Mouse (Mus musculus): ENCODE results near the gene Gm20388. TPM values are rescaled to one million over a fixed set of nuclear protein-coding genes. Genes with fewer than 3 reads are reported as not detected.

Gene Gm20388
- polyA plus RNA-seq, 1 experiment from 2014 or later = not detected

DNA sequence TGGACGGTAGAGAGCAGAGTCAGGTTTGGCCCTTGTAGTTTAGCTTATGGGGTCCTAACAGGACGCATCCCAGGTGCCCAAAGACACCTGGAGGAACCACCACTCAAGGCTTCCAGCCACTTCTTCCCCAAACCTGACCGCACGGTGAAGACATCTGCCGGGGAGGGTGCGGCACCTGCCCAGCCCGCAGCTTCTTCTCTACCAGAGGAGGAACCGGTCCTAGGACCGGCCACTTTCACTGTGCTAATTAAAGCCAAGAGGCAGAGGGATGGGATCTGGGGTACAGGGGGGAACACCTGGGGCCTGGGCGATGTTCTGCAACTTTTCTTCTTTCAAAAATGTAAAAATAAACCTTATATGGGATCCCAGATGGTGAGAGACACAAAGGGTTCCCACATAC lies 866.5 kb downstream of the Gm20388 start:
- H3K27ac ChIP-seq = no peak overlapping the region
- H3K4me3 ChIP-seq (replicated peaks; ENCODE audit: low read length) = no peak overlapping the region
- DNase-seq (ENCODE audit: low spot score) = no peak
- no peaks in the 10 kb centered on the region for H3K36me3 ChIP-seq (replicated peaks; ENCODE audit: control insufficient read depth, insufficient read depth)
- 94% methylated on average over 10 of the region's 10 CpGs for WGBS
- no peak overlapping the region for H3K4me2 ChIP-seq (replicated peaks)
- no peaks in the 10 kb centered on the region for H3K4me1 ChIP-seq (replicated peaks; ENCODE audit: control insufficient read depth, insufficient read depth, low read length)
- ATAC-seq (ENCODE audit: low FRiP score) = no peak
- no peaks in the 10 kb centered on the region for H3K9me3 ChIP-seq (ENCODE audit: control insufficient read depth, low read length)
- no peak overlapping the region for H3K9ac ChIP-seq
- peaks cover 11% of the 10 kb centered on the region; the same call in 1 of the 2 replicates for H3K27me3 ChIP-seq (ENCODE audit: control insufficient read depth, insufficient read depth, low read length)

DNA sequence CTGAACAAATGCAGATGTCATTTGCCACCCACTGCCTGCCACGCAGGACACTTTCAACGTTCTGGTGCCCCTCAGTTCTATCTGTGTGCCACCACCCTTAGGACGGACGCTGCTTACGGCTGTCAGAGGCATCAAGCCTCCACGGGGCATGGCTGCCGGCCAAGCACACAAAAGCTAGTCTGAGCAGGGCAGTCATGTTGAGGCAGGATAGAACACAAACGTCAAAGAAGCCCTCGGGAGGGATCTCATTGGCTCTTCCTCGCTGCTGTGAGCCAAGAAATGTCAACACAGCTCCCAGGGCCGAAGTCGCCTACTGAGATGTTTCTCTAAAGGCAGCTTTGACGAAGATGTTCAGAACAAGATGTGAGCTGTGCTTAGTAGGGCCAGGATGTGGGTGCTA lies 867.1 kb downstream of the Gm20388 start:
- no peak overlapping the region for H3K4me2 ChIP-seq (replicated peaks)
- no peaks in the 10 kb centered on the region for H3K9me3 ChIP-seq (ENCODE audit: control insufficient read depth, low read length)
- peaks cover 11% of the 10 kb centered on the region; the same call in 1 of the 2 replicates for H3K27me3 ChIP-seq (ENCODE audit: control insufficient read depth, insufficient read depth, low read length)
- DNase-seq (ENCODE audit: low spot score) (peak; percentile 29), ATAC-seq (ENCODE audit: low FRiP score) (no peak; the same call in 1 of the 2 replicates)
- no peaks in the 10 kb centered on the region for H3K4me1 ChIP-seq (replicated peaks; ENCODE audit: control insufficient read depth, insufficient read depth, low read length)
- H3K9ac ChIP-seq = no peak overlapping the region
- H3K27ac ChIP-seq = no peak overlapping the region
- H3K4me3 ChIP-seq (replicated peaks; ENCODE audit: low read length) = no peak overlapping the region
- H3K36me3 ChIP-seq (replicated peaks; ENCODE audit: control insufficient read depth, insufficient read depth) = no peaks in the 10 kb centered on the region
- WGBS = 33% methylated on average over 13 of the region's 13 CpGs

DNA sequence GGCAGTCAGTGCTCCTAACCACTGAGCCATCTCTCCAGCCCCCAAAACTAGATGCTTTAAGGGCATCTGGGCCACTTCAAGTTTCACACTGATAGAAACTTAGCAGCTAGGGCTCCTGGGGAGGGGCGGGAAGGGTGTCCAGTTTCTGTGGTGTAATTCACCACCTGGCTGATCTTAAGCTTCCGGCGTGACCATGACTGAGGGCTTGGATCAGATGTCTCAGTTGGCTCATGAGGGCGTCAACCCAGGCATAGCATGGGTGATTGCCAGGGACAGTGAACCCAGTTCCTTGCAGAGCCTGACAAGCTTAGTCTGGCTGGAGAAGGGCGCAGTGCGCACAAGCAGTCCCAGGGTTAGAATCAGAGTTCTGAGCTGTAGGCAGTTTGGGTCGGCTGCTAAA lies 868.5 kb downstream of the Gm20388 start:
- Histone ChIP-seq H3K9me3 (ENCODE audit: control insufficient read depth, low read length) (no peaks in the 10 kb centered on the region), H3K36me3 (replicated peaks; ENCODE audit: control insufficient read depth, insufficient read depth) (no peaks in the 10 kb centered on the region), H3K4me1 (replicated peaks; ENCODE audit: control insufficient read depth, insufficient read depth, low read length) (no peaks in the 10 kb centered on the region), H3K27ac (no peak overlapping the region), H3K9ac (no peak overlapping the region), H3K4me2 (replicated peaks) (no peak overlapping the region), H3K4me3 (replicated peaks; ENCODE audit: low read length) (no peak overlapping the region), H3K27me3 (ENCODE audit: control insufficient read depth, insufficient read depth, low read length) (peaks cover 10% of the 10 kb centered on the region; the same call in 1 of the 2 replicates)
- DNase-seq (ENCODE audit: low spot score) (no peak), ATAC-seq (ENCODE audit: low FRiP score) (no peak)
- 97% methylated on average over 7 of the region's 7 CpGs for WGBS

DNA sequence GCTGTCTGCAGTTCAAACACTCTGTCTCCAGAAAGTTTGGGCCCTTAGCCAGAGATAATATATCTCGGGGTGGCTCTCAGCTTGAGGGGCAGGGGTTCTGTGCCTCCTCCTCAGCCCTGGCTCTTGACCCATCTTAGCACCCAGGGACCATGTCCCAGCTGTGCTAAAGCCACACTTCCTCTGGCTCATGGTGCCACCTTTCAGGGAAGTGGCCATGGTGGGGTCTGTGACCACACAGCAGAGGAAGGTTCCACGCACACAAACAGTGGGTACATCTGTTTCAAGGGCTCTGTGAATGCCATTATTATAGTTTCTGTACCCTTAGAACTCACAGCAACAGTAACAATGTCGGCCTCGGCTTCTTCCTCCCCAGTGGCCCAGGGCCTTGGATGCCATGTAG lies 873.1 kb downstream of the Gm20388 start:
- H3K9me3 ChIP-seq (ENCODE audit: control insufficient read depth, low read length) = no peaks in the 10 kb centered on the region
- no peak for DNase-seq (ENCODE audit: low spot score)
- H3K4me1 ChIP-seq (replicated peaks; ENCODE audit: control insufficient read depth, insufficient read depth, low read length) = no peaks in the 10 kb centered on the region
- H3K27me3 ChIP-seq (ENCODE audit: control insufficient read depth, insufficient read depth, low read length) = no peaks in the 10 kb centered on the region
- H3K27ac ChIP-seq = no peak overlapping the region
- H3K9ac ChIP-seq = no peak overlapping the region
- H3K4me2 ChIP-seq (replicated peaks) = no peak overlapping the region
- WGBS = 86% methylated on average over 4 of the region's 4 CpGs
- no peaks in the 10 kb centered on the region for H3K36me3 ChIP-seq (replicated peaks; ENCODE audit: control insufficient read depth, insufficient read depth)
- H3K4me3 ChIP-seq (replicated peaks; ENCODE audit: low read length) = no peak overlapping the region
- ATAC-seq (ENCODE audit: low FRiP score) = no peak

DNA sequence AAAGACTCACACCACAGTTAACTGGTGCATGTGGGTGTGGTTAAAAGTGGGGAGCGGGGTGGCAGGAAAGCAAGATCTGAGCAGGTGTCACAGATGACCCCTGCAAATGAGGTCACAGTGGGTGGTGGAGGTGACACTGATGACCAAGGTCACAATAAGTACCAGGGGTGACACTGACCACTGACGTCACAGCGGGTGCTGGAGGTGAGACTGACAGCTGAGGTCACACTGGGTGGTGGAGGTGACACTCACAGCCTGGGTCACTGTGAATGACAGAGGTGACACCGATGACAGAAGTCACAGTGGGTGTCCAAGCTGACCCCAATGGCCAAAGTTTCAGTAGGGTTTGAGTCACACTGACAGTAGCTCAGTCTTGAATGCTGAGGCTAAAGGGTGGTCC lies 876.1 kb downstream of the Gm20388 start:
- DNase-seq (ENCODE audit: low spot score) (no peak), ATAC-seq (ENCODE audit: low FRiP score) (no peak)
- Histone ChIP-seq H3K27me3 (ENCODE audit: control insufficient read depth, insufficient read depth, low read length) (no peaks in the 10 kb centered on the region), H3K9ac (no peak overlapping the region), H3K27ac (no peak overlapping the region), H3K36me3 (replicated peaks; ENCODE audit: control insufficient read depth, insufficient read depth) (no peaks in the 10 kb centered on the region), H3K9me3 (ENCODE audit: control insufficient read depth, low read length) (no peaks in the 10 kb centered on the region), H3K4me3 (replicated peaks; ENCODE audit: low read length) (no peak overlapping the region), H3K4me2 (replicated peaks) (no peak overlapping the region), H3K4me1 (replicated peaks; ENCODE audit: control insufficient read depth, insufficient read depth, low read length) (no peaks in the 10 kb centered on the region)
- 80% methylated on average over 4 of the region's 4 CpGs for WGBS

DNA sequence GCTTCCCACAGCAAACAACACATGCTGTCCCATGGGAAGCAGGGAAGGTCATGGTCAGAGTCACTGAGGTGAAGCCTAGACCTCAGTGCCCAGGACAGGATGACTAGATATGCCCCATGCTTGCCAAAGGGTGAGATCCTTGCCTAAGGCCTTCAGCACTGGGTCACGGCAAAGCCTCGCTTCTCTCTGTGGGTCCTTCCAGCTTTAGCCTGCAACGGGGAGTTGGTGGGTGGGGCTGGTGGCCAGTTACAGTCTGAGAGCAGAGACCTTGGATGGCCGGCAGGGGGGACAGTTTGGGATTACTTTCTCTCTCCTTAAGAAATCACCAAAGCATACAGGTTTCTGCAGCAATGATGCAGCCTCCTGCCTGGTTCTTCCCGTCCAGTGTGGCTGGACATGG lies 877.0 kb downstream of the Gm20388 start:
- no peaks in the 10 kb centered on the region for H3K36me3 ChIP-seq (replicated peaks; ENCODE audit: control insufficient read depth, insufficient read depth)
- WGBS = 52% methylated on average over 5 of the region's 5 CpGs
- H3K27ac ChIP-seq = no peak overlapping the region
- no peak overlapping the region for H3K4me2 ChIP-seq (replicated peaks)
- H3K4me1 ChIP-seq (replicated peaks; ENCODE audit: control insufficient read depth, insufficient read depth, low read length) = no peaks in the 10 kb centered on the region
- DNase-seq (ENCODE audit: low spot score) = no peak
- H3K9ac ChIP-seq = no peak overlapping the region
- no peak overlapping the region for H3K4me3 ChIP-seq (replicated peaks; ENCODE audit: low read length)
- ATAC-seq (ENCODE audit: low FRiP score) = no peak
- H3K9me3 ChIP-seq (ENCODE audit: control insufficient read depth, low read length) = no peaks in the 10 kb centered on the region
- no peaks in the 10 kb centered on the region for H3K27me3 ChIP-seq (ENCODE audit: control insufficient read depth, insufficient read depth, low read length)

DNA sequence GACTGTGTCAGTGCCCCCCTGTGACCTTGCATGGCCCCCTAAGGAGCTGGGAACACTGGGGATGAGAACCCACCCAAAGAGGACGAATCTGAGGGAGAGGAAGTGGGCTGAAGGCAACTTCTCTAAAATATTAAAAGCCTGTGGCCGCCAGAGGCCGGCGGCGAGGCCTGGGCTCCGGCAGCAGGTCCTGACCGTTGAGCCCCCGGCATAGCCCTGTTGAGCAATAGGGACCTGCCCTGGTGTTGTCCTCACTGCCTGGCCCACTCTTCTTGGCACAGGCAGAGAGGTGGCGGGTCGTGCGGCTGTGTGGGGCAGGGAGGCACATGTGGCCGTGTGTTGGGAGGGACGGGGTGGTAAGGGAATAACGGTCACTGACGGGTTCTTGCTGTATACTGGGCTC lies 882.1 kb downstream of the Gm20388 start:
- H3K27me3 ChIP-seq (ENCODE audit: control insufficient read depth, insufficient read depth, low read length) = no peaks in the 10 kb centered on the region
- no peak overlapping the region for H3K4me3 ChIP-seq (replicated peaks; ENCODE audit: low read length)
- H3K4me1 ChIP-seq (replicated peaks; ENCODE audit: control insufficient read depth, insufficient read depth, low read length) = no peaks in the 10 kb centered on the region
- H3K36me3 ChIP-seq (replicated peaks; ENCODE audit: control insufficient read depth, insufficient read depth) = no peaks in the 10 kb centered on the region
- 86% methylated on average over 15 of the region's 15 CpGs for WGBS
- no peaks in the 10 kb centered on the region for H3K9me3 ChIP-seq (ENCODE audit: control insufficient read depth, low read length)
- H3K27ac ChIP-seq = no peak overlapping the region
- H3K4me2 ChIP-seq (replicated peaks) = no peak overlapping the region
- ATAC-seq (ENCODE audit: low FRiP score) = no peak
- DNase-seq (ENCODE audit: low spot score) = no peak
- no peak overlapping the region for H3K9ac ChIP-seq

DNA sequence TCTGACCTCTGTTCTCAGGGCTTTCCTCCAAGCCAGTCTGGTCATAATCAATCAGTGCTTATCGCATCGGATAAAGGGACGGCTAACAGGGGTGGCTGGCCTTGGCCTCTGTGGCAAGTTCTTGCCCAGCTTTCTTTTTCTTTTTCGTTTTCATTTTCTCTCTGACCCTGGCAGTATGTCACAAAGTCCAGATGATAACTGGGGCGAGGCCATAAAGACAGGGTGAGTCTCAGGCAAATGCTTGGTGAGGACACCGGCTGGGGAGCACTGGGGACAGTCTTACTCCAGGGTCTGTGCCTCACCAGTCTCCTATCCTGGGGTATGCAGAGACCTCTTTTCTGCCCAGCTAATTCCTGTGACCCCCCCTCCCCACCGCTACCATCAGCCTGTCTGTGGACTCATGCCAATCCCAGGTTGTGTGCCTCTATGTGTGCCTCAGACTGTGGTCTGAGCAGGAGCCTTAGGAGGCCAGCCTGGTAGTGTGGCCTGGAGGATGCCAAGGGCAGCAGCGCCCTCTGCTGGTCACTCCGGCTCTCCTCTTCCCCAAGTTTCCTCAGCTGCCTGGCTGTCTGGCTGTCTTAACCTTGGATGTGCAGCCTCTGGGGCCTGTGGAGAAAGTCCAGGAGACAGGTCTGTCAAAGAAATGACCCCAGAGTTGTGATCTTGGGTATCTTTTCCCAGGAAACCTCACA lies 885.4 kb downstream of the Gm20388 start:
- ATAC-seq (ENCODE audit: low FRiP score) (no peak), DNase-seq (ENCODE audit: low spot score) (peak; percentile 86)
- H3K27ac ChIP-seq = no peak overlapping the region
- peaks cover 4% of the 10 kb centered on the region; the same call in 1 of the 2 replicates for H3K27me3 ChIP-seq (ENCODE audit: control insufficient read depth, insufficient read depth, low read length)
- no peaks in the 10 kb centered on the region for H3K36me3 ChIP-seq (replicated peaks; ENCODE audit: control insufficient read depth, insufficient read depth)
- WGBS = 32% methylated on average over 9 of the region's 9 CpGs
- H3K4me2 ChIP-seq (replicated peaks) = no peak overlapping the region
- no peak overlapping the region for H3K4me3 ChIP-seq (replicated peaks; ENCODE audit: low read length)
- no peaks in the 10 kb centered on the region for H3K4me1 ChIP-seq (replicated peaks; ENCODE audit: control insufficient read depth, insufficient read depth, low read length)
- no peak overlapping the region for H3K9ac ChIP-seq
- H3K9me3 ChIP-seq (ENCODE audit: control insufficient read depth, low read length) = no peaks in the 10 kb centered on the region

DNA sequence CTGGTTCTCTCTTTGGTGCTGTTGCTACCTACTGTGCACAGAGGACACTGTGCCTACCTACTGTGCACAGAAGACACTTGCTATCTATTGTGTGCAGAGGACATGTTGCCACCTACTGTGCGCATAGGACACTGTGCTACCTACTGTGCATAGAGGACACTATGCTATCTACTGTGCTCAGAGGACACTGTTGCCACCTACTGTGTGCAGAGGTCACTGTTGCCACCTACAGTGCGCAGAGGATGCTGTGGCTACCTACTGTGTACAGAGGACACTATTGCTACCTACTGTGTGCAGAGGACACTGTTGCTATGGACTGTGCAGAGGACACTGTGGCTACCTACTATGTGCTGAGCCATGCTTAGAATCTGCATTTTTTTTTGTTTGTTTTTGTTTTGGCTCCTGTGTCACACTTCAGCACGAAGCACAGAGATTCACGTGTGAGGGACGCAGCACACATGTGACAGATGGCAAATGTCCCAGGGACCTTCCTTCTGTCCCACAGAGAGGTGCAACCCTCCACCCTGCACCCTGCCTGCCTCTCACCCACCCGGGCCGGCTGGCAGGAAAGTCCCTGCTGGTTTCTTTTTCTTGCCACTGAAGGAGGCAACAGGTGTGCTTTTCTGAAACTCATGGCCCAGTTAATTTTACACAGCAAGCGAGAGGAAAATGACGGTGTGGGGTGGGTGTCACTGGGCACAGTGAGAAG lies 886.5 kb downstream of the Gm20388 start:
- H3K36me3 ChIP-seq (replicated peaks; ENCODE audit: control insufficient read depth, insufficient read depth) = no peaks in the 10 kb centered on the region

More for the DNA sequence above, 886.5 kb downstream of the Gm20388 start:
- no peaks in the 10 kb centered on the region for H3K9me3 ChIP-seq (ENCODE audit: control insufficient read depth, low read length)
- DNase-seq (ENCODE audit: low spot score) (no peak), ATAC-seq (ENCODE audit: low FRiP score) (no peak)
- no peaks in the 10 kb centered on the region for H3K4me1 ChIP-seq (replicated peaks; ENCODE audit: control insufficient read depth, insufficient read depth, low read length)
- no peak overlapping the region for H3K4me3 ChIP-seq (replicated peaks; ENCODE audit: low read length)
- H3K27ac ChIP-seq = no peak overlapping the region
- H3K9ac ChIP-seq = no peak overlapping the region
- peaks cover 12% of the 10 kb centered on the region; the same call in 1 of the 2 replicates for H3K27me3 ChIP-seq (ENCODE audit: control insufficient read depth, insufficient read depth, low read length)
- no peak overlapping the region for H3K4me2 ChIP-seq (replicated peaks)
- 78% methylated on average over 9 of the region's 9 CpGs for WGBS
